Mouse (Mus musculus): ENCODE results near the gene Eif4g1.

DNA sequence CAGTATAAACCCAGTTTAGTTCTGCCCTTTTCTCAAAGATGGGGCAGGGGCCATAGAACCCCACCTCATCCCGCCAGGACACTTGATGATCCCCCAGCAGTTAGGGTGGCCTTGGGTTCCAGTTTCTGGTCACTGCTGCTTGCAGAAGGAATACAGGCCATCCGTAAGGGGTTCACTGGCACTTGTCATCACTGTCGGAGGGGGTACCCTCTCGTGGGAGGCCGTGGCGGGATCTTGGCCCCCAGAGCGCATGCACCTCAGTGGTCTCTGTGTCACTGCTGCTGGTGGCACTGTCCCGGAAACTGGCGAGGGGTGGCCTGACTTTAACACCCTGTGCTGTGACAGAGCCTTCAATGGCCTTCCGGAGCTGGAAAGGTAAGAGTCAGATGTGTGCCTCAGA is 35.0 kb downstream of the Eif4g1 start:
- TF ChIP-seq CTCF (IDR thresholded peaks at IDR 0.05; ENCODE audit: control insufficient read depth, insufficient read depth, low read length) (no peak), POLR2A (IDR thresholded peaks at IDR 0.05; ENCODE audit: borderline replicate concordance, control insufficient read depth, low read depth, low read length) (no peak)
